Mouse (Mus musculus) E14TG2a.4 (cell line): ENCODE data around the gene Sptb.

Source experiments
- H3K27me3 ChIP-seq: 2 replicates; pipeline ENCODE4 v1.6.1; 2014; ENCODE audit warnings: low read length, control low read depth; ENCODE audit not compliant: insufficient read depth
- H3K36me3 ChIP-seq: 2 replicates; pipeline ENCODE4 v1.6.1; 2014; ENCODE audit warnings: low read length, control low read depth; ENCODE audit not compliant: insufficient read depth
- H3K4me1 ChIP-seq: replicated peaks from 2 replicates; pipeline ENCODE4 v1.6.1; 2014; ENCODE audit warnings: low read depth, low read length, control low read depth
- H3K4me3 ChIP-seq: replicated peaks from 2 replicates; pipeline ENCODE4 v1.5.1; 2014; ENCODE audit warnings: mild to moderate bottlenecking, low read length
- H3K9me3 ChIP-seq: 2 replicates; pipeline ENCODE4 v1.6.1; 2014; ENCODE audit warnings: low read length, control low read depth
- CTCF ChIP-seq: conservative IDR thresholded peaks from 2 replicates; pipeline ENCODE4 v1.5.1; 2014; ENCODE audit warnings: low read length
- NANOG ChIP-seq: IDR thresholded peaks from 2 replicates; pipeline ENCODE4 v1.6.1; 2014; ENCODE audit warnings: borderline replicate concordance, low read length, mixed read lengths
- POU5F1 ChIP-seq: IDR thresholded peaks from 2 replicates; pipeline ENCODE4 v1.6.1; 2014; ENCODE audit warnings: low read length, borderline replicate concordance

Gene Sptb

DNA sequence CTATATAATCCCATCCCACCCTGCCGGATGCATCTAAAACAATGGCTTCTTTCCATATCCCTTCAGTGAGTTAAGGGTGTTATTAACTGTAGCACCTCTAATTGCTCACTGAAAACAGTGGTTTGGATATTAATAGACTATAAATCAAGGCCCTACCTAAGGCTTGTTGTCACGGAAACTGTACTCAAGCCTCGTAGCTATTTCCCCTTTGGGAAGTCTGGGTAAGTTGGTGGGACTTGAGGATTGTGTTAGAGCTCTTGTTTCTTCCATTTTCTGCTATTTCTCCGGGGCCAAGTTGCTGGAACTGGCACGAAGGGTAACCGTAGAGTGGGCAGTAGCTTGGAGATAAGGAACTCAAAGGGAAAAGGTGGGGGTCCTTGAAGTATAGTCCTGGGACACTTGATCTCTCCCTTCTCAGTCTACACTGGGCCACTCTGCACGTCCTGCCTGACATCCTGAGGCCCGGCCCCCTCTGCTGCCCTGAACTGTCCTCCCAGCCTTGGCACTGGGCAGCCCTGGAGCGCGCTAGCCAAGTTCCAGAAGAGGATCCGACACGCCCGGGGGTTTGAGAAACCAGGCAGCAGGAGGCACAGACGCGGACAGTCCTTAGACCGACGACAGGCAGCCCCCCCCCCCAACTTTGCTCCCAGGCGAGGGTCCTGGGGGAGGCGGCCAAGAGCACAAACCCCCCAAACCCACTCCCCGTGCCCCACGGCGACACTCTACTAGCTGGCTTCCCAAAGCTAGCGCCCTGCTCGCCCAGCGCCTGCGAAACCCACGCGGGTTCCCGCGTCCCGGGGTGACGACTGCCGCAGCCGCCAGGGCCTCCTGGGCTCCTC, 1.2 kb downstream of the Sptb start:
- peaks cover 61% of the 10 kb centered on the region for H3K27me3 ChIP-seq
- H3K9me3 ChIP-seq = no peaks in the 10 kb centered on the region
- TF ChIP-seq CTCF (no peak), POU5F1 (no peak), NANOG (no peak)
- H3K4me1 ChIP-seq = peaks cover 15% of the 10 kb centered on the region
- H3K4me3 ChIP-seq = peak overlapping the region; percentile 93
- no peaks in the 10 kb centered on the region for H3K36me3 ChIP-seq

DNA sequence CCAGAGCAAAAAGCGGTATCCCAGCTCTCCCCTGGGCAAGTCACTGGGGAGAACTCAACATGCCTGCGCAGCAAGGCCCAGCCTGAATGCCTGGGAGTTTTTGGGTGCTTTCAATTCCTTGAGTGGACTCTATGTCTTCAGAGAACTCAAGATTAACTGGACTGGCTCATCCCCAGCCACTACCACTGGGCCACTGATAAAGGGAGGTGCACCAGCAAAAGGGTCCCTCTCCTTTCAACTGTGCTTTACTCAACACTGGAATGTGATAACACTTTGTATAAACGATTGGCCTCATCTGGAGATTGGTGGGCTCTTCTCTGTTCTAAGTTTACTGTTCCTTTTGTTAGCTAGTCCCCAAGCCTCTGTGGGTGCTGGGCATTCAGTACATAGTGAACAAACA, 2.2 kb downstream of the Sptb start:
- H3K4me1 ChIP-seq = peaks cover 15% of the 10 kb centered on the region
- no peaks in the 10 kb centered on the region for H3K9me3 ChIP-seq
- peaks cover 60% of the 10 kb centered on the region for H3K27me3 ChIP-seq
- no peaks in the 10 kb centered on the region for H3K36me3 ChIP-seq
- no peak for TF ChIP-seq CTCF
- TF ChIP-seq NANOG = no peak
- TF ChIP-seq POU5F1 = no peak
- no peak overlapping the region for H3K4me3 ChIP-seq

DNA sequence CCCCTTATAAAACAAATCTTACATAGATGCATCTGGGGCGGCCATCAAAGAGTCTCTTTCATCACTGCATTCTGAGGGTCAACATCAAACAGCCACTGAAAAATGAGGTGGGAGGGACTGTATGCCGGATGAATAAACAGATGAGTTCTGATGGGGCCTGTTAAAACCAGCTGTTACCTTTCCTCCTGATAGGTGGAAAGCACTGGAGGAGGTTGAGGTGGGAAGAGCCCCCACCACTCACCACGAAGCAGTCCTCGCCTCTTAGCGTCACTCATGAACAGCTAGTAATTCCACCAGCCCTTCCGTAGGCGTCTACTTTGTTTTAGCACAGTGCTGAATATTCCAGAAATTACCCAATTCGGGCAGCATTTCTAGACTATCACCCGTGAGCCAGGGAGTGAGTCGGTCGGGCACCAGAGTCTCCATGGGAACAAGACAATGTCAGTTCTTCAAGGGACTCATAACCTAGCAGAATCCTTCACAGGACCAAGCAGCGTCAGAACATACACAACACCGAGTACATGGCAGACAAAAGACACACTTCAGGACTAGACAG, 13.9 kb downstream of the Sptb start:
- TF ChIP-seq NANOG (no peak), POU5F1 (no peak), CTCF (no peak)
- H3K36me3 ChIP-seq = no peaks in the 10 kb centered on the region
- H3K9me3 ChIP-seq = no peaks in the 10 kb centered on the region
- H3K4me3 ChIP-seq = peak overlapping the region; percentile 70
- H3K4me1 ChIP-seq = peaks cover 51% of the 10 kb centered on the region
- H3K27me3 ChIP-seq = no peaks in the 10 kb centered on the region

DNA sequence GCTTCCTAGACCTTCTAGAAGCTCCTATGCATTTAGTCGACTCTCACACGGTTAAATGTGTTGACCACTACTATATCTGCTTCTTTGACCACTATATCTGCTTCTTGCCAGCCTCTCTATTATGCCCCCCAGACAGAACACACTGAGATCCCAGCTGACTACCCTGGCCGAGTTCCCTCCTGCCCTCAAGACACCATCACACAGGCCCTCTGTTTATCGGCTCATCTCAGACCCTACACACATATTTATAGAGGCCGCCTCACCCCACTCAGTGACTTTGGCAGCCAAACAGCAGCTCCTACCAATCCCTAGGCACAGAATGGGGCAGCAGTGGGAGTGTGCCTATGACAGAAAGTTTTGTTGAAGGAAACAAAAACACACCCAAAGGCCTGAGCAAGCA, 14.6 kb downstream of the Sptb start:
- H3K36me3 ChIP-seq = no peaks in the 10 kb centered on the region
- TF ChIP-seq POU5F1 (no peak), NANOG (no peak), CTCF (no peak)
- H3K27me3 ChIP-seq = no peaks in the 10 kb centered on the region
- H3K4me1 ChIP-seq = peaks cover 58% of the 10 kb centered on the region
- peak overlapping the region; percentile 70 for H3K4me3 ChIP-seq
- no peaks in the 10 kb centered on the region for H3K9me3 ChIP-seq

DNA sequence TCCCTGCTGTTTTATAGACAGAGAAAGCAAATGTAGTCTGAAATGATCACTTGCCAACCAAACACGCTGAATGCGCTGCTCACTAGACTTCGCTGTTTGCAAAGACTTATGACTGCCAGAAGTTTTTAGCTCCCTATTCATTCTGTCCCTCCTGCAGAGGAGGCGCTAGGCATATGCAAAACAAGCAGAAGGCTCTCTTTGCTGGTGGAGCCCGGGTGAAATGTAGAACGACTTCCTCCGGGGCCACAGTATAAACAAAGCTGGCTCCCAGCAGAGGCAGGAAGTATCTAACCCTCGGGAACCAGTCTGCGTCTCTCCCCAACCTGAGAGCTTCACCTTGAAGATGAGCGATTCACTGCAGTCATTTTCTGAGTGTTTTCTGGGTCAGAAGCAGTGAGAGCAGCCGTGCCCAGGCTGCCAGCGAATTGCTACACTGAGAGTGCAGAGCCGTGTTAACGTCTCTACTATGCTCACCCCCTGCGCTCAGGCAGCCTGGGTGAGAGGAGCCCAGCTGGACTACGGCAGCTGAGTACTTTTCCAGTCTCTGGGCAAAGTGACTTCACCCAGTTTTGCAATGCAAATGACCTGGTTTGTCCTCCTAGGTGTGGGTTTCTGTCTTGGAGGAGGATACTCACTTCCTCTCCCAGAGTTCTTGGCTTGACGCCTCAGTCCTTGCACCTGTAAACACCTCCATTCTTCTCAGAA, 15.4 kb downstream of the Sptb start:
- no peaks in the 10 kb centered on the region for H3K9me3 ChIP-seq
- peak overlapping the region; percentile 70 for H3K4me3 ChIP-seq
- TF ChIP-seq POU5F1 = no peak; the same call in 1 of the 2 replicates
- TF ChIP-seq NANOG = no peak
- no peak for TF ChIP-seq CTCF
- no peaks in the 10 kb centered on the region for H3K27me3 ChIP-seq
- no peaks in the 10 kb centered on the region for H3K36me3 ChIP-seq
- H3K4me1 ChIP-seq = peaks cover 66% of the 10 kb centered on the region

DNA sequence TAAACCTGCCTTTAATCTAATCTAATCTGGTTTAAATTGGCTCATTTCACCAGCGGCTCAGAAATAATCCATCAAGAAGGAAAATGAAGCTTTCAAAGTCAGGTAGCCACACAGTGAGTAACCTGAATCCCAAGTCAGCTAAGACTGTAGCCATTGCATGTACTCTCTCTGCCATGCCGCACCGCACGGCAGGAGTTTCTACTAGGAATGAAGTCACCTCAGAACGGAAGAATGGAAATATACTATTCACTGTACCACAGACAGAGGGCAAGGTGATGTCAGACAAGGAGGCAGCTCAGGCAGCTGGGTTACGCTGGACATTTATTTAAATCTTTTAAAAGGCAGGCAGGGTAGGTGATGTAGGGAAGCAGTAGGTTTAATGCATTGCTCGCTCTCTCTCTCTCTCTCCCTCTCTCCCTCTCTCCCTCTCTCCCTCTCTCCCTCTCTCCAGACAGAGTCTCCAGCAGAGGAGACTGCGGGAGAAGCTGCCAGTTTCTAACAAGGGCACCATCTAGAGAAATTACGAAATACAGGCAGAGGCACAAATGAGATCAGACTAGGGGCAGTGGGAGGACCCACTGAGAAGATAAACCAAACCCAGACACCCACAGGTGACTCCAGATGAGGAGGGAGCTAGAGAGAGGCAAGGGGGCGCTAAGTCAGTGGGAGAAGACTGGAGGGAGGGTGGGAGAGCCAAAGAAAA, 22.7 kb downstream of the Sptb start:
- Histone ChIP-seq H3K27me3 (no peaks in the 10 kb centered on the region), H3K4me3 (no peak overlapping the region)

DNA sequence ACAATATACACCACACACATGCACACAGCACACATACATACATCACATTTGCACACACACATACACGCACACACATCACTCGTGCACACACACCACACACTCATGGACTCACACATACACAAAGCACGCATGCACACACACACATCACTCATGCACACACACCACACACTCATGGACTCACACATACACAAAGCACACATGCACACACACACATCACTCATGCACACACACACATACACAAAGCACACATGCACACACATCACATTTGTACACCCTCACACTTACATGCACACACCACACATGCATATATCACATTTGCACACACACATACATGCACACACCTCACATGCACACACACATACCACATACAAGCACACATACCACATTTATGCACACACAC, 24.7 kb downstream of the Sptb start:
- H3K36me3 ChIP-seq = no peaks in the 10 kb centered on the region

More for the DNA sequence above, 22.7 kb downstream of the Sptb start:
- no peaks in the 10 kb centered on the region for H3K9me3 ChIP-seq
- no peaks in the 10 kb centered on the region for H3K36me3 ChIP-seq
- H3K4me1 ChIP-seq = peaks cover 68% of the 10 kb centered on the region
- no peak for TF ChIP-seq NANOG

DNA sequence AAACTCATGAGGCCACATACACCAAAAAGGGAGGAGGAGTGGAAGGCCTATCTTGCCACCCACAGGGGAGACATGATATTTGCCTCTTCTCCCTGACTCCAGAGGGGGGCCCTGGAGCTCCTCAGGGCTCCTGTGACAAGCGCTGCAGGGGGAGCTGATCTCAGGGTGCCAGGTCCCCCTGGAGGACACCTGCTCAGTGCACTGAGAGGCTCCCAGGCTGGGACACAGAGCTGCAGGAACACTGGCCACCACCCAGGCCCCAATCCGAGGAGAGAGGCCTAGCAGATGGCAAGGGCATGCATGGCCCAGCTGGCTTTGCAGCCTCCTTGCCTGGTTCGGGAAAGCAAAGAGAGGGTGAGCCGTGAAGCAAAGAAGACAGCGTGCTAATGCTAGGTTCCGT, 25.9 kb downstream of the Sptb start:
- Histone ChIP-seq H3K27me3 (no peaks in the 10 kb centered on the region), H3K36me3 (no peaks in the 10 kb centered on the region), H3K4me3 (no peak overlapping the region), H3K9me3 (no peaks in the 10 kb centered on the region), H3K4me1 (peaks cover 38% of the 10 kb centered on the region)
- TF ChIP-seq POU5F1 (no peak), NANOG (no peak), CTCF (no peak)

More for the DNA sequence above, 24.7 kb downstream of the Sptb start:
- H3K27me3 ChIP-seq = no peaks in the 10 kb centered on the region
- no peak overlapping the region for H3K4me3 ChIP-seq
- TF ChIP-seq CTCF = no peak
- TF ChIP-seq POU5F1 = no peak
- no peak for TF ChIP-seq NANOG
- peaks cover 49% of the 10 kb centered on the region for H3K4me1 ChIP-seq
- no peaks in the 10 kb centered on the region for H3K9me3 ChIP-seq
